Mouse (Mus musculus) T-helper 1 cell (primary cell): Measurements from ENCODE around the gene Lhfpl2.

Experiments
- in situ Hi-C: fragments of 300-600 bp; cut with MboI, MseI; formaldehyde crosslinking; loops from one replicate; pipeline ENCODE4 v1.15.1; 2025; ENCODE audit warnings: high pct_unique_total_duplicates

The Lhfpl2 gene

GRCm38 (mm10) chr13:94065276-94066050 is 7.9 kb downstream of the Lhfpl2 start:
- in situ Hi-C loops, result no loop called here

GRCm38 (mm10) chr13:94066626-94067275 is 9.2 kb downstream of the Lhfpl2 start:
- in situ Hi-C loops, result no loop called here

GRCm38 (mm10) chr13:94068308-94068707 is 10.7 kb downstream of the Lhfpl2 start:
- in situ Hi-C loops, result no loop called here

- in situ Hi-C loops, result no loop called here
Observed at GRCm38 (mm10) chr13:94069421-94070307, 12.1 kb downstream of the Lhfpl2 start.

- in situ Hi-C loops, result no loop called here
Observed at GRCm38 (mm10) chr13:94070308-94070619, 12.7 kb downstream of the Lhfpl2 start.

- in situ Hi-C loops, result no loop called here
Observed at GRCm38 (mm10) chr13:94070927-94071326, 13.3 kb downstream of the Lhfpl2 start.

- in situ Hi-C loops, result no loop called here
Observed at GRCm38 (mm10) chr13:94073046-94073715, 15.6 kb downstream of the Lhfpl2 start.

GRCm38 (mm10) chr13:94073716-94074115 is 16.1 kb downstream of the Lhfpl2 start:
- in situ Hi-C loops, result no loop called here

GRCm38 (mm10) chr13:94075181-94075580 is 17.6 kb downstream of the Lhfpl2 start:
- in situ Hi-C loops, result no loop called here

- in situ Hi-C loops, result no loop called here
Observed at GRCm38 (mm10) chr13:94077136-94078018, 19.8 kb downstream of the Lhfpl2 start.

- in situ Hi-C loops, result no loop called here
Observed at GRCm38 (mm10) chr13:94083196-94083595, 25.6 kb downstream of the Lhfpl2 start.

- in situ Hi-C loops, result no loop called here
Observed at GRCm38 (mm10) chr13:94084220-94085126, 26.9 kb downstream of the Lhfpl2 start.

- in situ Hi-C loops, result no loop called here
Observed at GRCm38 (mm10) chr13:94086090-94086808, 28.7 kb downstream of the Lhfpl2 start.

- in situ Hi-C loops, result no loop called here
Observed at GRCm38 (mm10) chr13:94087061-94087460, 29.5 kb downstream of the Lhfpl2 start.

- in situ Hi-C loops, result no loop called here
Observed at GRCm38 (mm10) chr13:94088788-94089187, 31.2 kb downstream of the Lhfpl2 start.

- in situ Hi-C loops, result no loop called here
Observed at GRCm38 (mm10) chr13:94089286-94089685, 31.7 kb downstream of the Lhfpl2 start.

GRCm38 (mm10) chr13:94091366-94091765 is 33.8 kb downstream of the Lhfpl2 start:
- in situ Hi-C loops, result no loop called here

- in situ Hi-C loops, result no loop called here
Observed at GRCm38 (mm10) chr13:94094176-94094575, 36.6 kb downstream of the Lhfpl2 start.

GRCm38 (mm10) chr13:94094625-94095024 is 37.0 kb downstream of the Lhfpl2 start:
- in situ Hi-C loops, result no loop called here
